Mouse (Mus musculus): ENCODE results near the gene Amer3. TPM values are rescaled to one million over a fixed set of nuclear protein-coding genes. Genes with fewer than 3 reads are reported as not detected.

Gene Amer3
- polyA plus RNA-seq (2015; fragmentation: Illumina TruSeq; extraction: RNeasy Lipid Tissue Mini Kit (QIAGEN cat#74804); ENCODE audit: insufficient read depth, low replicate concordance): not detected

DNA sequence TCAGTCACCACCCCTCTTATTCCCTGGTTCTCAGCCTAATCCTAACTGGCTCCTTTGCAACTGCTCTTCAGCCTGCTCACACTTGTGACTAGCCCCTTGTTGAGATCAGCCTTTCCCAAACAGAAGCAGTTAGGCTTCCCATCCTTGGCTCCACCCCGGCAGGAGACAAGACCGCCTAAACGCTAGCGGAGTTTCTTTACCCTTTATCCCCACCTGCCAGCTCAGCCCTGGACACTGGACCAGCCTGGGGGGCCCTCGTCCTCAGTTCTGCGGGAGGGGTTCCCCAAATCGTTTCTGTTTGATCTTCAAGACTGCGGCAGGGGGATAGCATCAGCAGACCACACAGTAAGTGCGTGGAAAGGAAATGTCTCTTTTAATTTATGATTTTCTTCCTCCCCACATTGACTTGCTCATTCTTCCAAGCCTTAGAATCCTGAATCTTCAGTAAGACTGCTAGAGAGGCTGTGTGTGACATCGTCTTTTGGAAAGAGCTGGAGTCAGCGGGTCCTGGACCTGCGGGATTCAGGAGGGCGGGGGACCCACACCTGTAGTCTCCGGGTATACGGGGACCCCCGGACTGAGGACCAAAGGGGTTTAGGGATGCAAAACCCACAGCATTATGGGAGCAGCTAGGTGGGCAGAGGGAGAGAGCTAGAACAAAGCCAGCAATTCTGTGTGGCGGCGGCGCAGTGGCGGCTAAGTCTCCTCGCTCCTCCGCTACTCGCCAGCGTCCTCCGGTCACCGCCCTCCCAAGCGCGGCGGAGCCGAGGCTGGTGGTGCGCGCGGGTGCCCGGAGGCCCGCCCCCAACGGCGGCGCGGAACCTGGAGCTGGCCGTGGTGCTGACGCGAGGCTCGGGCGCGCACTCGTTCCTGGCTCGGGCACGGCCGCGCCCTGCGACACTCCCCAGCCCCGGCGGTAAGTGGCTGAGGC is at the start of gene Amer3:
TSS of gene Amer3 (plus strand) at position 807 of the 931 bp plus-strand sequence.

DNA sequence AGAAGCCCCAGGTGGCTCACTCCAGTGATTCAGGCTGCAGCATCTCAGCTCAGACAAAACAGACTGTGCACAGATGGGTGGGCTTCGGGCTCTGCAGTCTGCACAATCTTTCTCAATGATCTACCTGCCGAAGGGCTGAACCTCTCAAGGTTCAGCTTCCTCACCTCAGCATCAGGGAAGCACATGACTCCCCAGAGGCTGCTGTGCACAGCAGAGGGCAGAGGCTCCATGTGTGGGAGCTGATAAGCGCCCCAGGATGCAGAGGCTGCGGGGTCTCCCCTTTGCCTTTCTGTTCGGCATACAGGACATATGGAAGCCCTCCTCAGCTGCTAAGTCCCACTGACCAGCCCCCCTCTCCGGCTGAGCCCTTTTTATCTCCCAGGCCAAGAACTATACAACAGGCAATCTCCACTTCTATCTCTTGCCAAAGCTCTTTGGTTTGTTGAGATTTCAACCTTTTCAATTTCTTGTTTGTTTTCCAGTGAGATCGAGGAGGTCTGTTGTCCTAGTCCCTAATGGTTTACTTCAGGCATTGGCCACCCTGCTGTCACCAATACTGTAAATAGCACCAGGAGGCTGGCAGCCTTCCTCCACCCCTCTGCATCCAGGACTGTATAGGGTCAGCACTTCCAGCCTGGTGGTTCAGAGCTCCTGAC is 44.3 kb upstream of the Amer3 start, which contains the start of gene Cfc1:
TSS of gene Cfc1 (plus strand) at position 606 of the 656 bp plus-strand sequence.

GRCm38 (mm10) chr1:34560843-34561242 is 18.6 kb upstream of the Amer3 start, which contains the start of gene Prss40:
Gene Prss40, minus strand, starts transcription at chr1:34560943.

Other genes starting within 250 kb of the Amer3 start
- 31.5 TPM for gene Ccdc115, start 140.0 kb upstream of the Amer3 start, polyA plus RNA-seq (2015; fragmentation: Illumina TruSeq; extraction: RNeasy Lipid Tissue Mini Kit (QIAGEN cat#74804); ENCODE audit: insufficient read depth, low replicate concordance)
- 29.9 TPM for gene Imp4, start 139.8 kb upstream of the Amer3 start, polyA plus RNA-seq (2015; fragmentation: Illumina TruSeq; extraction: RNeasy Lipid Tissue Mini Kit (QIAGEN cat#74804); ENCODE audit: insufficient read depth, low replicate concordance)
- gene Ptpn18, start 119.9 kb upstream of the Amer3 start, polyA plus RNA-seq (2015; fragmentation: Illumina TruSeq; extraction: RNeasy Lipid Tissue Mini Kit (QIAGEN cat#74804); ENCODE audit: insufficient read depth, low replicate concordance): 32.7 TPM
- gene Prss39, start 81.2 kb upstream of the Amer3 start, polyA plus RNA-seq (2015; fragmentation: Illumina TruSeq; extraction: RNeasy Lipid Tissue Mini Kit (QIAGEN cat#74804); ENCODE audit: insufficient read depth, low replicate concordance): 0.19 TPM
- gene Cfc1, start 44.0 kb upstream of the Amer3 start, polyA plus RNA-seq (2015; fragmentation: Illumina TruSeq; extraction: RNeasy Lipid Tissue Mini Kit (QIAGEN cat#74804); ENCODE audit: insufficient read depth, low replicate concordance): not detected
- gene Prss40, start 18.7 kb upstream of the Amer3 start, polyA plus RNA-seq (2015; fragmentation: Illumina TruSeq; extraction: RNeasy Lipid Tissue Mini Kit (QIAGEN cat#74804); ENCODE audit: insufficient read depth, low replicate concordance): not detected

Data from spleen, adult 10 weeks (tissue).